Mouse (Mus musculus) adipose tissue, adult 10 weeks (tissue): ENCODE measurements around the gene Cdkl1. TPM values are rescaled to one million over a fixed set of nuclear protein-coding genes. Genes with fewer than 3 reads are reported as not detected.

ENCODE experiments used
- polyA plus RNA-seq: library from polyadenylated mRNA; stranded (reverse); fragments of 350-450 nt; fragmentation: Illumina TruSeq; extraction: RNeasy Lipid Tissue Mini Kit (QIAGEN cat#74804); gene quantifications from one replicate; pipeline ENCODE4 v1.2.3, GENCODE M21; 2014; ENCODE audit warnings: low read depth, low replicate concordance

Gene Cdkl1
- 1.5 TPM for polyA plus RNA-seq

DNA sequence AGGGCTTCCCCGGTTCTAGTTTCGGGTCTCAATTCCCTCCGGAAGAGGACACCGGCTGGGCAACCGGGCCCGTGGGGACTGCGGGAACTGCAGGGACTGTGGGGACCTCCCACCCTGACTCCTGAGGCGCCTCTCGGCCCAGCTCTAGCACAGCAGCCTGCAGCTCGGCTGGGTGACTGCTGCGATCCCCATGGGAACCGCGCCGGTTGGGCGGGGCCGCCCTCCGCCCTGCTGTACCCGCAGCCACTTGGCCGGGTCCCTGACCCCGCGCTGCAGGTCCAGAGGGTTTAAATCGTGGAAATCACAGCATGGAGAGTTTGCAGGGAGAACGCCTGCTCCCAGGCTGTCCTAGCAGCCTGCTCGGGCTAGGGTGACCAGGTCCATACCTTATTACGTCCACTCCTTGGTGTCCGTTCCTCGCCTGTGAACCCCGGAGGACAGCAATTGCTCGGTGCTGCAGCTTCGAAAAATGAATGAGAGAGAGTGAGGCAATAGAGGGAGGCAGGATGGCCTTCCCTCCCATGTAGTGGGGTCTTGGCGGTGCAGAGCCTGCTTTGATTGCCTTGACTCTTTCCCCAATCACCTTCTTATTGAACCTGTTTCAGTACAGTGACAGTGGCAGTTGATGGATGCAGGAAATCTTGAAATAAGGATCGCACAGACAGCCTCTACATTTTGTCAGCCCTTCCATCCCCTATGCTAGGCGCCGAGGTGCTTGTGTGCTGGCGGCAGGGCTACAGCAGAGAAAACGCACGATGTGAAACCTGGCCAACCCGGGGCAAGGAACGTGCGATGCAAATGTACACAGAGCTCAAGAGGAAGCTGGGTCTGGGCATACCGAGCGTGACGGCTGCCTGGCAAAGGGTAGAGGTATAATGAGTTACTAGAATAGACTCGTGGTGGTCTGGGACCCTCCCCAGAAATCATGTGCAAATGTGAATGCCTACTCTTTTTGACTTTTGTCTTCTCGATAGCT lies at the start of gene Cdkl1:
Gene Cdkl1 (minus strand): TSS at position 738 of the 976 bp plus-strand sequence.

GRCm38 (mm10) chr12:69724711-69725460 lies 66.2 kb downstream of the Cdkl1 start, which contains the start of the genes L2hgdh and Atp5s:
TSS of gene L2hgdh (minus strand) at chr12:69724873.
TSS of gene Atp5s (plus strand) at chr12:69724950.

Other genes with a start within 250 kb of the Cdkl1 start
- 9.8 TPM for gene Vcpkmt, start 208.2 kb downstream of the Cdkl1 start, polyA plus RNA-seq
- gene Sos2, start 109.4 kb downstream of the Cdkl1 start, polyA plus RNA-seq = 29.3 TPM
- 11.1 TPM for gene L2hgdh, start 66.4 kb downstream of the Cdkl1 start, polyA plus RNA-seq
- gene Atp5s, start 66.3 kb downstream of the Cdkl1 start, polyA plus RNA-seq = 21.8 TPM
- 3.7 TPM for gene Atl1, start 101.3 kb upstream of the Cdkl1 start, polyA plus RNA-seq
- 18.1 TPM for gene Map4k5, start 101.9 kb upstream of the Cdkl1 start, polyA plus RNA-seq
- 43.2 TPM for gene Sav1, start 195.7 kb upstream of the Cdkl1 start, polyA plus RNA-seq